Mouse (Mus musculus) G1E (cell line): ENCODE data around the gene Gm17617.

Experiments
- CTCF ChIP-seq: IDR thresholded peaks from 2 replicates; pipeline ENCODE4 v1.5.1; 2012; ENCODE audit warnings: low read depth, low read length, inconsistent platforms, mixed read lengths
- POLR2AphosphoS5 ChIP-seq: IDR thresholded peaks from 2 replicates; pipeline ENCODE4 v1.6.1; 2012; ENCODE audit warnings: low read depth, low read length, inconsistent platforms; ENCODE audit not compliant: insufficient replicate concordance
- TAL1 ChIP-seq: conservative IDR thresholded peaks from 2 replicates; pipeline ENCODE4 v1.6.1; 2012; ENCODE audit warnings: low read depth, low read length, inconsistent platforms, mixed read lengths

DNA sequence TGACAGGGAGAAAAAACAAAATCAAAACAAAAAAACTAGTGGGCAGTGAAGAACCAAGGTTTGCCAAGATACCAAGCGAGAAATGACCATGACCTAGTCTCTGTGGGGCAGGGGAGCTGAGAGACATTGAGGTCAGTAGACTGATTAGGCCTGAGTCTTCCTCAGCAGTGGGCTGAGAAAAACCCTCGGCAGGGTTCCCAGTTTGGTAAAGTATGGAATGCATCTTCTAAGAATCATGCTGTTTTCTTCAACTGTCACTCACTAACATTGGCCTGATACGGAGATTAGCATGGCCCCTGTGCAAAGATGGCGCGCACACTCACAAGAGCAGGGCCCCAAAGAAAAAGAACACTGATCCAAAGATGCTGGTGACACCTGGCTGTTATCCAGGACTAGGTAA lies 20.6 kb upstream of the Gm17617 start:
- TF ChIP-seq CTCF = no peak
- TF ChIP-seq TAL1 = no peak
- no peak for TF ChIP-seq POLR2AphosphoS5
